Mouse (Mus musculus): Measurements from ENCODE around the gene Pik3cd. TPM values are rescaled to one million over a fixed set of nuclear protein-coding genes. Genes with fewer than 3 reads are reported as not detected.
"Not testable (repeated sequence)": the region's sequence is repeated elsewhere in the genome, so short reads cannot be mapped to it uniquely, and the experiment has no call there.

The Pik3cd gene
- total RNA-seq (2021), result 1 to 10 TPM; 3.8 to 6.5 TPM
- long read RNA-seq, experiment 1, full-length matches to known transcripts, result 1 of 3 reads
- long read RNA-seq, experiment 1, partial matches to known transcripts, result 0 of 3 reads
- long read RNA-seq, experiment 1, other reads (novel, unspliced or antisense), result 2 of 3 reads
- long read RNA-seq, experiment 2, result 0 reads

- DNase-seq (ENCODE audit: low spot score in 2 of 2), result no peak
Observed at GRCm38 (mm10) chr4:149702210-149702979, at the start of gene Pik3cd. TSS of gene Pik3cd (minus strand) at chr4:149702571.

GRCm38 (mm10) chr4:149750671-149751070, 48.3 kb upstream of the Pik3cd start:
- no peak for DNase-seq (ENCODE audit: low spot score in 2 of 2)

DNA sequence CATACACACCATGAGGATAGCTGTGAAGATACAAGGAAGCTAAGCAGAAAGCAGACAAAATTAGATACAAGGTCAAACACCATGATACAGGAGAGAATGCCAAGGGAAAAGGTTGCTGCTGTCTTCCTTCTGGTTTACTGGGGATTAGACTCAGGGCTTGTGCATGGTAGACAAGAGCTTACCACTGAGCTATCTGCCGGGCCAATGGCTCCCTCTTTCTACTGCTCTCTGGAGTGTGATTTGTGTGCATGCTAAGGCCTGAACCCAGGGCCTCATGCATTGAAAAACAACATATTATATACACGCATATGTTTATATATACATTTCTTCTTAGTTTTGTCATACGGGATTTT, 47.3 kb upstream of the Pik3cd start:
- not testable (repeated sequence) for DNase-seq (ENCODE audit: low spot score in 2 of 2)

- no peak for DNase-seq (ENCODE audit: low spot score in 2 of 2)
Observed at GRCm38 (mm10) chr4:149749003-149749662, 46.8 kb upstream of the Pik3cd start.

- DNase-seq (ENCODE audit: low spot score in 2 of 2), result no peak
Observed at GRCm38 (mm10) chr4:149744119-149744518, 41.7 kb upstream of the Pik3cd start.

DNA sequence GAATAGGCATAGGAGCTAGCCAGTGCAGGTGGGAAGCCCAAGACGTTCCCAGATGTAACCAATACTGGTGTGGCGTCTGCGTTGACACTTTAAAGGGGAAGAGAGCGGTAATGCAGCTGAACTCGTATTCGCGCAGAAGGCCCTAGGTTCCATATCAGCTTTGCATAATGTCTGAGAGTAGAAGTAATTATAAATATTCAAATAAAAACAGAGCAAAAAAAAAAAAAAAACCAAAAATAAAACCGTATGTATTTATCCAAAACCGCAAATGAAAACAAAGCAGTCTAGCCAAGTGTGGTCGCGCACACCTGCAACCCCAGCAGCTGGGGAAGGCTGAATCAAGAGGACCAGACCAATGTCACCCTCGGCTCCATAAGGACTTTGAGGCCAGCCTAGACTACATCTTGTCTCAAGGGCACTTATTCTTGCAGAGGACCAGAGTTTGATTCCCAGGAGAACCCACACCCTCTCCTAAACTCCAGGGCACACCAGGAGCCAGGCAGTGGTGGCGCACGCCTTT, 39.7 kb upstream of the Pik3cd start:
- DNase-seq (ENCODE audit: low spot score in 2 of 2), result no peak

- no peak for DNase-seq (ENCODE audit: low spot score in 2 of 2)
Observed at GRCm38 (mm10) chr4:149740301-149740700, 37.9 kb upstream of the Pik3cd start.

- no peak for DNase-seq (ENCODE audit: low spot score in 2 of 2)
Observed at GRCm38 (mm10) chr4:149739478-149739877, 37.1 kb upstream of the Pik3cd start.

GRCm38 (mm10) chr4:149737383-149738324, 35.3 kb upstream of the Pik3cd start, which contains the start of gene Tmem201:
TSS of gene Tmem201 (minus strand) at chr4:149738044.
- DNase-seq (ENCODE audit: low spot score in 2 of 2), result peak; percentile 93 to 98

GRCm38 (mm10) chr4:149736581-149736980, 34.2 kb upstream of the Pik3cd start:
- peak in 1 of 2 experiments; percentile 49 for DNase-seq (ENCODE audit: low spot score in 2 of 2)

GRCm38 (mm10) chr4:149735624-149736250, 33.4 kb upstream of the Pik3cd start:
- DNase-seq (ENCODE audit: low spot score in 2 of 2), result no peak

DNA sequence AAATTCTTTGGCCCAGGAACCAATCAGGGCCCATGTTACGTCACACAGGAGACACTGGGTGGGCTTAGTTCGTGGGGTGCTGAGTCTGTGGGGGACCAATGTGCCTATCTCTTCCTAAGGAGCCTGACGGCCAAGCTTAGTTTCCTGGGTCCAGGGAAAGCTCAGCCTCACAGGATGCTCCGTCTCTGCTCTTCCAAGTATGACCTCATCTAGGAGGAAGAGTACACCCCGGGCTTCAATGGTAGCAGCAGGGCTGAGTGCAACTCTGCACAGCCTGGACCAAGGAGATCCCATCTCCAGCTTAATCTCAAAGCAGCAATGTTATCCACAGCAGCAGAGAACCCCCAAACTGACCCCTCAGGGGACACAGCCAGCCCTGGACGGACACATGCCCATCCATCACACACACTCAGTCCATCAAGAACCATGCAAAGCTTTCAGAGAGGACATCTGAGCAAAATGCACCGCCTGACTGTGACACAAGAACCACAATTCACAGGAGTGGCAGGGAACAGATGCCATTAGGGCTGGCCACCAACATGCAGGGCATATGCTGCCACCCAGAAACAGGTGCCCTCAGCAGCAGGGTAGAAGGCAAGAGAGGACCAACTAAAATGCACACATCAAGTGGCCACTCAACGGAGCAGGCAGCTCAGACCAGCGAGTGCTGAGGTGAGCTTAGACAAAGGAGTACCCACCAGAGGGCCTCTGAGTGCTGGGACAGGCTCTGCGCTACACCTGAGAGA, 32.5 kb upstream of the Pik3cd start:
- DNase-seq (ENCODE audit: low spot score in 2 of 2), result peak in 1 of 2 experiments; percentile 17

- DNase-seq (ENCODE audit: low spot score in 2 of 2), result no peak
Observed at GRCm38 (mm10) chr4:149734246-149734645, 31.9 kb upstream of the Pik3cd start.

- no peak for DNase-seq (ENCODE audit: low spot score in 2 of 2)
Observed at GRCm38 (mm10) chr4:149733748-149734147, 31.4 kb upstream of the Pik3cd start.

- DNase-seq (ENCODE audit: low spot score in 2 of 2), result no peak
Observed at GRCm38 (mm10) chr4:149732800-149733199, 30.4 kb upstream of the Pik3cd start.

DNA sequence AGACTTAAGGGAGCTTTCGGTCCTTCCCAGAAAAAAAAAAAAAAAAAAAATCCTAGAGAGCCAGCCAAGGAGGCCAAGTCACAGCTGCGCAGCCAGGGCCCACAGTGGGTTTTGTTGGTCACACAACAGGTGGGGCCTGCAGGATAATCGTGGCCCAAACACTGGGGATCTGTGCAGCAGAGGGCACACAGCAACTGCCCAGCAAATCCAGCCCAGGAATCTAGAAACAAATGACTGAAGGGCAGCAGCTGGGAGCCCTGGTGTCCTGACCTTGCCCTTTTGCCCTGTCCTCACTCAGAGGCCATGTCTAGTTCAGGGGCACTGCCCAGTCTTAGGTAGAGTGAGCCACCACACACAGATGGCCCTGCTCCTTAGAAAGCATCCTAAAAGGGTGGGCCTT, 29.9 kb upstream of the Pik3cd start:
- DNase-seq (ENCODE audit: low spot score in 2 of 2), result no peak

GRCm38 (mm10) chr4:149730827-149731226, 28.5 kb upstream of the Pik3cd start:
- no peak for DNase-seq (ENCODE audit: low spot score in 2 of 2)

- DNase-seq (ENCODE audit: low spot score in 2 of 2), result no peak
Observed at GRCm38 (mm10) chr4:149728810-149729209, 26.4 kb upstream of the Pik3cd start.

DNA sequence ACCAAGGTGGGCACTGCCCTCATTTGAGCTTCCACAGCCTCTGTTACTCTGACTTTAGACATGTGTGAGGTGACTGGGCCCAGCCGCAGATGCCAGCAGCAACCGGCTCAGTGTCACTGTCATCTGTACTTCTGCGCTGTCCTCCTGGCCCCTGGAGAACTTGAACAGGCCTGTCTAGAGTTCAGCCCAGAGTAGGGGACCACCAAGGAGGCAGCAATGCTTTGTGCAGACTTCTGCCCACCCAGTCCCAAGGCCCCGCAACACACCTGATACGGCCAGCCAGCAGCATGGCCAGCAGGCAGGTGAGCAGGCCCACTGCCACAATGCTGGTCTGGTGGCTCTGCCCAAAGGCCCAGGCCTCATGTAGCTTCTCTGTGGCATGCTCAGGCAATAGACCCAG, 25.3 kb upstream of the Pik3cd start:
- DNase-seq (ENCODE audit: low spot score in 2 of 2), result no peak
